Mouse (Mus musculus): ENCODE measurements around the gene Pip4k2b. TPM values are rescaled to one million over a fixed set of nuclear protein-coding genes. Genes with fewer than 3 reads are reported as not detected.
A peak's percentile ranks its signal among the peaks of the same experiment; 100 is the strongest.

The Pip4k2b gene
- polyA plus RNA-seq, 3 experiments from 2014 or later, result 2.4 to 2.9 (median 2.6) TPM

- ATAC-seq, result no peak
Observed at GRCm38 (mm10) chr11:97689861-97690260, 54.6 kb downstream of the Pip4k2b start.

- no peak for ATAC-seq
Observed at GRCm38 (mm10) chr11:97687061-97687460, 57.4 kb downstream of the Pip4k2b start.

- no peak for ATAC-seq
Observed at GRCm38 (mm10) chr11:97686322-97686908, 58.1 kb downstream of the Pip4k2b start.

GRCm38 (mm10) chr11:97685613-97686321 lies 58.7 kb downstream of the Pip4k2b start, which contains the start of gene Cisd3:
Gene Cisd3, plus strand, starts transcription at chr11:97685826.
- peak; percentile 58 for ATAC-seq

GRCm38 (mm10) chr11:97684766-97685165 lies 59.7 kb downstream of the Pip4k2b start:
- ATAC-seq, result no peak

GRCm38 (mm10) chr11:97684063-97684680 lies 60.3 kb downstream of the Pip4k2b start:
- peak; percentile 87 for ATAC-seq

GRCm38 (mm10) chr11:97682504-97683055 lies 61.9 kb downstream of the Pip4k2b start:
- ATAC-seq, result no peak

- no peak for ATAC-seq
Observed at GRCm38 (mm10) chr11:97680430-97680829, 64.1 kb downstream of the Pip4k2b start.

GRCm38 (mm10) chr11:97678301-97678700 lies 66.2 kb downstream of the Pip4k2b start:
- no peak for ATAC-seq

- no peak for ATAC-seq
Observed at GRCm38 (mm10) chr11:97677842-97678241, 66.7 kb downstream of the Pip4k2b start.

- ATAC-seq, result no peak
Observed at GRCm38 (mm10) chr11:97677381-97677780, 67.1 kb downstream of the Pip4k2b start.

- ATAC-seq, result no peak
Observed at GRCm38 (mm10) chr11:97676050-97676754, 68.3 kb downstream of the Pip4k2b start.

- ATAC-seq, result no peak
Observed at GRCm38 (mm10) chr11:97673148-97673547, 71.4 kb downstream of the Pip4k2b start.

- ATAC-seq, result no peak
Observed at GRCm38 (mm10) chr11:97671177-97671527, 73.4 kb downstream of the Pip4k2b start.

- ATAC-seq, result no peak
Observed at GRCm38 (mm10) chr11:97670234-97671176, 74.0 kb downstream of the Pip4k2b start.

- no peak for ATAC-seq
Observed at GRCm38 (mm10) chr11:97669829-97670228, 74.7 kb downstream of the Pip4k2b start.

- no peak for ATAC-seq
Observed at GRCm38 (mm10) chr11:97669268-97669667, 75.2 kb downstream of the Pip4k2b start.

- ATAC-seq, result no peak
Observed at GRCm38 (mm10) chr11:97668160-97668559, 76.3 kb downstream of the Pip4k2b start.

- no peak for ATAC-seq
Observed at GRCm38 (mm10) chr11:97666794-97667193, 77.7 kb downstream of the Pip4k2b start.

- ATAC-seq, result no peak
Observed at GRCm38 (mm10) chr11:97666221-97666620, 78.3 kb downstream of the Pip4k2b start.

GRCm38 (mm10) chr11:97665431-97665830 lies 79.1 kb downstream of the Pip4k2b start:
- no peak for ATAC-seq
